Mouse (Mus musculus): ENCODE results near the gene Pla2g4a. TPM values are rescaled to one million over a fixed set of nuclear protein-coding genes. Genes with fewer than 3 reads are reported as not detected.
"Not testable (repeated sequence)": the region's sequence is repeated elsewhere in the genome, so short reads cannot be mapped to it uniquely, and the experiment has no call there.

The Pla2g4a gene
- total RNA-seq, 2 experiments from 2014 or later: 9.9 to 10.4 TPM

GRCm38 (mm10) chr1:149939261-149940032 lies 21.6 kb downstream of the Pla2g4a start:
- DNase-seq (ENCODE audit: low spot score in 2 of 2): no peak

GRCm38 (mm10) chr1:149937825-149938224 lies 23.3 kb downstream of the Pla2g4a start:
- DNase-seq (ENCODE audit: low spot score in 2 of 2): no peak

- no peak for DNase-seq (ENCODE audit: low spot score in 2 of 2)
These were observed 31.9 kb downstream of the Pla2g4a start for GRCm38 (mm10) chr1:149929140-149929539.

- DNase-seq (ENCODE audit: low spot score in 2 of 2): not testable (repeated sequence)
These were observed 37.4 kb downstream of the Pla2g4a start for GRCm38 (mm10) chr1:149923737-149924136.

- DNase-seq (ENCODE audit: low spot score in 2 of 2): no peak
These were observed 38.9 kb downstream of the Pla2g4a start for GRCm38 (mm10) chr1:149922219-149922618.

GRCm38 (mm10) chr1:149921325-149921724 lies 39.8 kb downstream of the Pla2g4a start:
- DNase-seq (ENCODE audit: low spot score in 2 of 2): no peak

- no peak for DNase-seq (ENCODE audit: low spot score in 2 of 2)
These were observed 41.8 kb downstream of the Pla2g4a start for GRCm38 (mm10) chr1:149919301-149919700.

- DNase-seq (ENCODE audit: low spot score in 2 of 2): no peak
These were observed 48.1 kb downstream of the Pla2g4a start for GRCm38 (mm10) chr1:149912984-149913383.

- DNase-seq (ENCODE audit: low spot score in 2 of 2): no peak
These were observed 50.0 kb downstream of the Pla2g4a start for GRCm38 (mm10) chr1:149911050-149911449.

- DNase-seq (ENCODE audit: low spot score in 2 of 2): no peak
These were observed 63.0 kb downstream of the Pla2g4a start for GRCm38 (mm10) chr1:149898001-149898625.

- no peak for DNase-seq (ENCODE audit: low spot score in 2 of 2)
These were observed 64.5 kb downstream of the Pla2g4a start for GRCm38 (mm10) chr1:149896590-149896989.

- no peak for DNase-seq (ENCODE audit: low spot score in 2 of 2)
These were observed 66.2 kb downstream of the Pla2g4a start for GRCm38 (mm10) chr1:149894940-149895339.

- DNase-seq (ENCODE audit: low spot score in 2 of 2): no peak
These were observed 67.2 kb downstream of the Pla2g4a start for GRCm38 (mm10) chr1:149893903-149894302.

- no peak for DNase-seq (ENCODE audit: low spot score in 2 of 2)
These were observed 70.0 kb downstream of the Pla2g4a start for GRCm38 (mm10) chr1:149891057-149891456.

- DNase-seq (ENCODE audit: low spot score in 2 of 2): no peak
These were observed 78.6 kb downstream of the Pla2g4a start for GRCm38 (mm10) chr1:149882419-149883025.

GRCm38 (mm10) chr1:149878175-149878574 lies 82.9 kb downstream of the Pla2g4a start:
- no peak for DNase-seq (ENCODE audit: low spot score in 2 of 2)

- no peak for DNase-seq (ENCODE audit: low spot score in 2 of 2)
These were observed 84.6 kb downstream of the Pla2g4a start for GRCm38 (mm10) chr1:149876502-149876901.

GRCm38 (mm10) chr1:149871625-149872024 lies 89.5 kb downstream of the Pla2g4a start:
- no peak for DNase-seq (ENCODE audit: low spot score in 2 of 2)

GRCm38 (mm10) chr1:149867323-149867722 lies 93.8 kb downstream of the Pla2g4a start:
- no peak for DNase-seq (ENCODE audit: low spot score in 2 of 2)

- no peak for DNase-seq (ENCODE audit: low spot score in 2 of 2)
These were observed 94.9 kb downstream of the Pla2g4a start for GRCm38 (mm10) chr1:149866202-149866601.

GRCm38 (mm10) chr1:149862801-149863200 lies 98.3 kb downstream of the Pla2g4a start:
- no peak for DNase-seq (ENCODE audit: low spot score in 2 of 2)

- DNase-seq (ENCODE audit: low spot score in 2 of 2): no peak
These were observed 98.9 kb downstream of the Pla2g4a start for GRCm38 (mm10) chr1:149862181-149862580.
